Mouse (Mus musculus): ENCODE results near the gene Tle2. TPM values are rescaled to one million over a fixed set of nuclear protein-coding genes. Genes with fewer than 3 reads are reported as not detected.
A peak's percentile ranks its signal among the peaks of the same experiment; 100 is the strongest.

The Tle2 gene
- polyA plus RNA-seq, 1 experiment, result 25.7 TPM

GRCm38 (mm10) chr10:81551597-81552102, 22.7 kb upstream of the Tle2 start:
- no peak overlapping the region for H3K4me3 ChIP-seq (ENCODE audit: insufficient read depth, low read length)
- no peaks in the 10 kb centered on the region for H3K4me1 ChIP-seq (ENCODE audit: control insufficient read depth, insufficient read depth, low read length)
- TF ChIP-seq POLR2A (IDR thresholded peaks at IDR 0.05; ENCODE audit: low read depth, low read length) (no peak), CTCF (IDR thresholded peaks at IDR 0.05; ENCODE audit: borderline replicate concordance, insufficient read depth, low read length) (peak; percentile 53; the same call in 1 of the 2 replicates)
- H3K27ac ChIP-seq (ENCODE audit: insufficient read depth, low read length), result no peak overlapping the region

- TF ChIP-seq CTCF (IDR thresholded peaks at IDR 0.05; ENCODE audit: borderline replicate concordance, insufficient read depth, low read length) (peak; percentile 66), POLR2A (IDR thresholded peaks at IDR 0.05; ENCODE audit: low read depth, low read length) (no peak)
- Histone ChIP-seq H3K4me3 (ENCODE audit: insufficient read depth, low read length) (no peak overlapping the region), H3K4me1 (ENCODE audit: control insufficient read depth, insufficient read depth, low read length) (no peaks in the 10 kb centered on the region), H3K27ac (ENCODE audit: insufficient read depth, low read length) (no peak overlapping the region)
These were observed 21.1 kb upstream of the Tle2 start for GRCm38 (mm10) chr10:81553232-81553631.

GRCm38 (mm10) chr10:81553807-81554755, 20.3 kb upstream of the Tle2 start:
- TF ChIP-seq POLR2A (IDR thresholded peaks at IDR 0.05; ENCODE audit: low read depth, low read length) (no peak), CTCF (IDR thresholded peaks at IDR 0.05; ENCODE audit: borderline replicate concordance, insufficient read depth, low read length) (no peak)

GRCm38 (mm10) chr10:81556282-81556681, 18.1 kb upstream of the Tle2 start:
- Histone ChIP-seq H3K4me3 (ENCODE audit: insufficient read depth, low read length) (no peak overlapping the region), H3K27ac (ENCODE audit: insufficient read depth, low read length) (no peak overlapping the region), H3K4me1 (ENCODE audit: control insufficient read depth, insufficient read depth, low read length) (no peaks in the 10 kb centered on the region)
- no peak for TF ChIP-seq POLR2A (IDR thresholded peaks at IDR 0.05; ENCODE audit: low read depth, low read length)
- peak; percentile 44; the same call in 1 of the 2 replicates for TF ChIP-seq CTCF (IDR thresholded peaks at IDR 0.05; ENCODE audit: borderline replicate concordance, insufficient read depth, low read length)

More at GRCm38 (mm10) chr10:81553807-81554755, 20.3 kb upstream of the Tle2 start:
- Histone ChIP-seq H3K4me1 (ENCODE audit: control insufficient read depth, insufficient read depth, low read length) (no peaks in the 10 kb centered on the region), H3K27ac (ENCODE audit: insufficient read depth, low read length) (no peak overlapping the region), H3K4me3 (ENCODE audit: insufficient read depth, low read length) (no peak overlapping the region)

- Histone ChIP-seq H3K27ac (ENCODE audit: insufficient read depth, low read length) (no peak overlapping the region), H3K4me3 (ENCODE audit: insufficient read depth, low read length) (no peak overlapping the region), H3K4me1 (ENCODE audit: control insufficient read depth, insufficient read depth, low read length) (no peaks in the 10 kb centered on the region)
- TF ChIP-seq CTCF (IDR thresholded peaks at IDR 0.05; ENCODE audit: borderline replicate concordance, insufficient read depth, low read length) (no peak), POLR2A (IDR thresholded peaks at IDR 0.05; ENCODE audit: low read depth, low read length) (0 out of 2 replicates have a peak, but pooled peaks have one; percentile 17)
These were observed 16.9 kb upstream of the Tle2 start for GRCm38 (mm10) chr10:81557491-81557890.

GRCm38 (mm10) chr10:81559163-81559626, 15.2 kb upstream of the Tle2 start, which contains the start of gene Aes:
Gene Aes, plus strand, starts transcription at chr10:81559488.
- H3K27ac ChIP-seq (ENCODE audit: insufficient read depth, low read length), result peak within 1 kb of the TSS; percentile 73
- peaks cover 5% of the 10 kb centered on the region for H3K4me1 ChIP-seq (ENCODE audit: control insufficient read depth, insufficient read depth, low read length)
- peak within 1 kb of the TSS; percentile 96 for H3K4me3 ChIP-seq (ENCODE audit: insufficient read depth, low read length)
- TF ChIP-seq POLR2A (IDR thresholded peaks at IDR 0.05; ENCODE audit: low read depth, low read length) (no peak; the same call in 1 of the 2 replicates), CTCF (IDR thresholded peaks at IDR 0.05; ENCODE audit: borderline replicate concordance, insufficient read depth, low read length) (no peak)

GRCm38 (mm10) chr10:81559627-81560539, 14.5 kb upstream of the Tle2 start:
- H3K4me3 ChIP-seq (ENCODE audit: insufficient read depth, low read length), result peak overlapping the region; percentile 96
- H3K27ac ChIP-seq (ENCODE audit: insufficient read depth, low read length), result peak overlapping the region; percentile 73
- no peak for TF ChIP-seq CTCF (IDR thresholded peaks at IDR 0.05; ENCODE audit: borderline replicate concordance, insufficient read depth, low read length)
- peak; percentile 65 for TF ChIP-seq POLR2A (IDR thresholded peaks at IDR 0.05; ENCODE audit: low read depth, low read length)
- peaks cover 5% of the 10 kb centered on the region for H3K4me1 ChIP-seq (ENCODE audit: control insufficient read depth, insufficient read depth, low read length)

- Histone ChIP-seq H3K4me3 (ENCODE audit: insufficient read depth, low read length) (peak overlapping the region; percentile 96), H3K4me1 (ENCODE audit: control insufficient read depth, insufficient read depth, low read length) (peaks cover 5% of the 10 kb centered on the region), H3K27ac (ENCODE audit: insufficient read depth, low read length) (0 out of 2 replicates have a peak overlapping the region, but pooled peaks have one; percentile 15)
- peak; percentile 43; the same call in 1 of the 2 replicates for TF ChIP-seq POLR2A (IDR thresholded peaks at IDR 0.05; ENCODE audit: low read depth, low read length)
- TF ChIP-seq CTCF (IDR thresholded peaks at IDR 0.05; ENCODE audit: borderline replicate concordance, insufficient read depth, low read length), result no peak
These were observed 13.5 kb upstream of the Tle2 start for GRCm38 (mm10) chr10:81560719-81561459.
